24 mouse cellular contexts compared by ENCODE assay signal in genomic region chr9:62696799-62697198, GRCm38 (mm10). TPM values are rescaled to one million over a fixed set of nuclear protein-coding genes. Genes with fewer than 3 reads are reported as not detected.
DNase-seq lines count a peak whose midpoint lies in the region; ATAC-seq and TF ChIP-seq lines count a peak whose summit lies in the region.
"Had no signal": no experiment of that assay in that cellular context is flagged by ENCODE, and none has a peak within 500 bp of the region (broad histone marks: within the 10 kb centered on the region; RNA-seq: fewer than 3 reads in every experiment).

No protein-coding gene starts in this region.

- H3K4me1 ChIP-seq in heart, embryonic 10.5 days, result peaks cover 43% of the 10 kb centered on the region
- H3K4me1 ChIP-seq in heart, embryonic 12.5 days (replicated peaks), result peaks cover 26% of the 10 kb centered on the region
- peaks cover 16% of the 10 kb centered on the region in 2 experiments for H3K4me1 ChIP-seq in heart, embryonic 14.5 days (ENCODE audit: control insufficient read depth in 2 of 2, insufficient read depth in 2 of 2, low read length in 2 of 2)
- H3K4me1 ChIP-seq in heart, embryonic 16.5 days (ENCODE audit: control insufficient read depth, insufficient read depth, low read length), result peaks cover 7% of the 10 kb centered on the region; the same call in 1 of the 2 replicates
- H3K4me1 ChIP-seq in heart, adult 2 months (ENCODE audit: control insufficient read depth, insufficient read depth, low read length), result no peaks in the 10 kb centered on the region; the same call in 1 of the 2 replicates
- H3K4me1 ChIP-seq: forebrain, embryonic 13.5 days had no signal

- peak overlapping the region; percentile 42 for H3K4me2 ChIP-seq in heart, embryonic 12.5 days
- H3K4me2 ChIP-seq in heart, embryonic 14.5 days (ENCODE audit: low read length), result peak overlapping the region; percentile 14
- peak overlapping the region; percentile 5; the same call in 1 of the 2 replicates for H3K4me2 ChIP-seq in heart, embryonic 16.5 days (ENCODE audit: low read depth, low read length)
- H3K4me2 ChIP-seq: embryonic facial prominence, embryonic 12.5 days; forebrain, embryonic 13.5 days had no signal

- peak overlapping the region; percentile 35 for H3K4me3 ChIP-seq in heart, embryonic 10.5 days
- H3K4me3 ChIP-seq in heart, embryonic 12.5 days, result no peak overlapping the region
- no peak overlapping the region for H3K4me3 ChIP-seq in heart, embryonic 14.5 days (ENCODE audit: control insufficient read depth in 1 of 2, insufficient read depth in 1 of 2, low read depth in 1 of 2, low read length in 2 of 2)
- H3K4me3 ChIP-seq in heart, embryonic 16.5 days (ENCODE audit: low read length), result no peak overlapping the region
- H3K4me3 ChIP-seq in heart, adult 2 months, result no peak overlapping the region
- H3K4me3 ChIP-seq: embryonic facial prominence, embryonic 10.5 days; embryonic facial prominence, embryonic 12.5 days; forebrain, embryonic 13.5 days had no signal

- H3K9ac ChIP-seq in heart, embryonic 12.5 days, result 0 out of 2 replicates have a peak overlapping the region, but pooled peaks have one; percentile 26
- no peak overlapping the region for H3K9ac ChIP-seq in heart, embryonic 14.5 days (ENCODE audit: low read length)
- no peak overlapping the region for H3K9ac ChIP-seq in heart, embryonic 16.5 days (ENCODE audit: low read length)
- H3K9ac ChIP-seq in heart, adult 2 months (ENCODE audit: low read depth, low read length), result no peak overlapping the region
- H3K9ac ChIP-seq: embryonic facial prominence, embryonic 12.5 days; forebrain, embryonic 13.5 days had no signal

- no peaks in the 10 kb centered on the region for H3K79me2 ChIP-seq in heart, adult 2 months (replicated peaks; ENCODE audit: control insufficient read depth, insufficient read depth, low read length)

- no peak for TF ChIP-seq EP300 in heart, adult 2 months (IDR thresholded peaks at IDR 0.05; ENCODE audit: insufficient read depth, low read depth, low read length)

- TF ChIP-seq CTCF in heart, adult 2 months (IDR thresholded peaks at IDR 0.05), result no peak

- H3K27me3 ChIP-seq in heart, embryonic 10.5 days (ENCODE audit: insufficient read depth, poor library complexity, severe bottlenecking), result 0 out of 2 replicates have a peak, but pooled peaks cover 9% of the 10 kb centered on the region
- peaks cover 4% of the 10 kb centered on the region for H3K27me3 ChIP-seq in heart, embryonic 12.5 days (replicated peaks)
- no peaks in the 10 kb centered on the region for H3K27me3 ChIP-seq in heart, embryonic 14.5 days (ENCODE audit: control insufficient read depth, insufficient read depth, low read length)
- no peaks in the 10 kb centered on the region for H3K27me3 ChIP-seq in heart, embryonic 16.5 days (ENCODE audit: control insufficient read depth, insufficient read depth, low read length)
- H3K27me3 ChIP-seq in heart, adult 2 months (ENCODE audit: control insufficient read depth, insufficient read depth, low read length), result no peaks in the 10 kb centered on the region
- H3K27me3 ChIP-seq: embryonic facial prominence, embryonic 12.5 days; forebrain, embryonic 13.5 days had no signal

- no peak for DNase-seq in heart, embryonic 10.5 days (ENCODE audit: low spot score)
- DNase-seq in heart, adult 9 months (ENCODE audit: low spot score in 2 of 2), result no peak
- DNase-seq in heart, postnatal 25 days (ENCODE audit: low spot score), result no peak
- no peak for DNase-seq in heart, adult 11 months
- DNase-seq in heart, adult 2 months, result no peak
- DNase-seq: adrenal gland, adult 8-10 months; adrenal gland, postnatal 14 days; adrenal gland, postnatal 36 days; B cell, adult 2 months; cerebellum, adult 11-12 months; cerebellum, adult 2 months; cerebellum, adult 9-10 months; cerebellum, postnatal 10 days; cerebellum, postnatal 25 days had no signal

- intact Hi-C loops in heart, postnatal 25 days (cut with DNase I), result no loop called here
- intact Hi-C loops in heart, adult 2 months (cut with DNase I), result no loop called here

- WGBS in heart, embryonic 10.5 days, result 67% methylated on average over 4 of the region's 4 CpGs
- WGBS in heart, embryonic 12.5 days, result 50% methylated on average over 4 of the region's 4 CpGs
- 31% methylated on average over 4 of the region's 4 CpGs for WGBS in heart, embryonic 14.5 days
- WGBS in heart, embryonic 16.5 days, result 41% methylated on average over 4 of the region's 4 CpGs
- 68% methylated on average over 4 of the region's 4 CpGs for WGBS in heart, adult 2 months

- peak; percentile 67 for ATAC-seq in heart, embryonic 12.5 days (ENCODE audit: insufficient number of reproducible peaks, low FRiP score)
- ATAC-seq in heart, embryonic 14.5 days (ENCODE audit: insufficient number of reproducible peaks, insufficient read depth, low FRiP score, low read depth), result peak; percentile 38; the same call in 1 of the 2 replicates
- ATAC-seq in heart, embryonic 16.5 days (replicated peaks; ENCODE audit: extremely low read depth, insufficient read depth, low FRiP score), result 0 out of 2 replicates have a peak, but pooled peaks have one; percentile 58
- ATAC-seq: activated CD4-positive, CD25-positive, alpha-beta regulatory T cell, adult 4 months; CD4-positive, CD25-positive, alpha-beta regulatory T cell, adult 4 months; forebrain, embryonic 13.5 days; Patski had no signal

- peak overlapping the region; percentile 85 for H3K27ac ChIP-seq in heart, embryonic 10.5 days
- peak overlapping the region; percentile 73; the same call in 1 of the 2 replicates for H3K27ac ChIP-seq in heart, embryonic 12.5 days (ENCODE audit: poor library complexity, severe bottlenecking)
- peak overlapping the region; percentile 0 to 30; a peak in 1 of 4 replicates for H3K27ac ChIP-seq in heart, embryonic 14.5 days (replicated peaks in 1 of 2; ENCODE audit: control insufficient read depth in 1 of 2, insufficient read depth in 1 of 2, low read depth in 2 of 2, low read length in 2 of 2)
- no peak overlapping the region for H3K27ac ChIP-seq in heart, embryonic 16.5 days (ENCODE audit: low read length)
- H3K27ac ChIP-seq in heart, adult 2 months, result no peak overlapping the region
- H3K27ac ChIP-seq: embryonic facial prominence, embryonic 10.5 days; embryonic facial prominence, embryonic 12.5 days; forebrain, embryonic 13.5 days had no signal

- no peak for TF ChIP-seq POLR2A in heart, adult 2 months (IDR thresholded peaks at IDR 0.05; ENCODE audit: insufficient read depth, low read depth, low read length)

- H3K9me3 ChIP-seq in heart, embryonic 10.5 days, result no peaks in the 10 kb centered on the region
- H3K9me3 ChIP-seq in heart, embryonic 12.5 days (replicated peaks), result no peaks in the 10 kb centered on the region
- no peaks in the 10 kb centered on the region for H3K9me3 ChIP-seq in heart, embryonic 14.5 days (ENCODE audit: control insufficient read depth, low read length)
- H3K9me3 ChIP-seq in heart, embryonic 16.5 days (replicated peaks; ENCODE audit: control insufficient read depth, low read length), result no peaks in the 10 kb centered on the region
- H3K9me3 ChIP-seq: embryonic facial prominence, embryonic 10.5 days; embryonic facial prominence, embryonic 12.5 days; forebrain, embryonic 13.5 days; G1E had no signal

- no peaks in the 10 kb centered on the region for H3K36me3 ChIP-seq in heart, embryonic 10.5 days
- no peaks in the 10 kb centered on the region for H3K36me3 ChIP-seq in heart, embryonic 12.5 days
- no peaks in the 10 kb centered on the region for H3K36me3 ChIP-seq in heart, embryonic 14.5 days (ENCODE audit: control insufficient read depth, insufficient read depth, low read length)
- no peaks in the 10 kb centered on the region for H3K36me3 ChIP-seq in heart, embryonic 16.5 days (ENCODE audit: control insufficient read depth, insufficient read depth)
- H3K36me3 ChIP-seq in heart, adult 2 months (ENCODE audit: control insufficient read depth, insufficient read depth, low read length), result no peaks in the 10 kb centered on the region
- H3K36me3 ChIP-seq: embryonic facial prominence, embryonic 10.5 days; embryonic facial prominence, embryonic 12.5 days; G1E had no signal

RNA-seq across cellular contexts. Expression of gene Itga11, which starts 19.2 kb away (rescaled TPM):
- 0.36 and 0.62 TPM in 2 replicates for polyA plus RNA-seq in heart, embryonic 10.5 days (2016; fragmentation: Nextera tagmentation; extraction: Ambion mirVana)
- polyA plus RNA-seq in heart, embryonic 12.5 days (2016; fragmentation: Nextera tagmentation; extraction: Ambion mirVana), result 0.71 and 1.00 TPM in 2 replicates
- total RNA-seq in heart, postnatal 25 days (2021), result 1 to 10 TPM; 1.8 to 2.3 TPM
- 0.35 and 0.92 TPM in 2 replicates for polyA plus RNA-seq in heart, embryonic 14.5 days (2014; fragmentation: Nextera tagmentation; extraction: Ambion mirVana)
- polyA plus RNA-seq in heart, embryonic 16.5 days (2015; fragmentation: Nextera tagmentation; extraction: Ambion mirVana), result 0.40 and 0.50 TPM in 2 replicates
- 1 to 10 TPM; 1.1 to 2.9 TPM for total RNA-seq in heart, adult 2 months (2021)
- polyA plus RNA-seq in heart, adult 2 months (2012; rRNA removed), result 1.6 and 3.6 TPM in 2 replicates
- total RNA-seq: G1E had no signal
- polyA plus RNA-seq: G1E had no signal

Comparison
In these comparisons a context has a peak if more than half of its experiments do, and no peak if none do; other contexts are left out.
1. H3K27ac ChIP-seq: peak in heart, embryonic 10.5 days (single experiment), heart, embryonic 12.5 days (single experiment) and heart, embryonic 14.5 days (2 of 2); none in heart, embryonic 16.5 days (single experiment) and heart, adult 2 months (single experiment).
2. Peak in every context shown above with its lines, with median percentiles within 50 percentile points of each other: ATAC-seq and H3K4me2 ChIP-seq.